Mouse (Mus musculus) neutrophil, adult 5-6 weeks (primary cell): ENCODE data around the gene Lrba. TPM values are rescaled to one million over a fixed set of nuclear protein-coding genes. Genes with fewer than 3 reads are reported as not detected.

Experiments
- ATAC-seq: fragments of 151-379, 151-347 bp; 2 replicates; pipeline ENCODE4 v1.8.0; 2017; ENCODE audit warnings: mild to moderate bottlenecking, moderate TSS enrichment; ENCODE audit not compliant: insufficient number of reproducible peaks, poor library complexity, low FRiP score, severe bottlenecking; ENCODE audit errors: extremely low read depth
- total RNA-seq: library from RNA; stranded (forward); fragments of 200-1000 nt; gene quantifications from 2 replicates; pipeline ENCODE4 v1.2.3, GENCODE M21; 2017

Lrba gene
- total RNA-seq, 1 experiment from 2014 or later = 59.2 TPM

GRCm38 (mm10) chr3:86548091-86549015 lies 323.9 kb downstream of the Lrba start, which contains the start of gene Mab21l2:
Gene Mab21l2 (minus strand): TSS chr3:86548629.
- no peak for ATAC-seq

DNA sequence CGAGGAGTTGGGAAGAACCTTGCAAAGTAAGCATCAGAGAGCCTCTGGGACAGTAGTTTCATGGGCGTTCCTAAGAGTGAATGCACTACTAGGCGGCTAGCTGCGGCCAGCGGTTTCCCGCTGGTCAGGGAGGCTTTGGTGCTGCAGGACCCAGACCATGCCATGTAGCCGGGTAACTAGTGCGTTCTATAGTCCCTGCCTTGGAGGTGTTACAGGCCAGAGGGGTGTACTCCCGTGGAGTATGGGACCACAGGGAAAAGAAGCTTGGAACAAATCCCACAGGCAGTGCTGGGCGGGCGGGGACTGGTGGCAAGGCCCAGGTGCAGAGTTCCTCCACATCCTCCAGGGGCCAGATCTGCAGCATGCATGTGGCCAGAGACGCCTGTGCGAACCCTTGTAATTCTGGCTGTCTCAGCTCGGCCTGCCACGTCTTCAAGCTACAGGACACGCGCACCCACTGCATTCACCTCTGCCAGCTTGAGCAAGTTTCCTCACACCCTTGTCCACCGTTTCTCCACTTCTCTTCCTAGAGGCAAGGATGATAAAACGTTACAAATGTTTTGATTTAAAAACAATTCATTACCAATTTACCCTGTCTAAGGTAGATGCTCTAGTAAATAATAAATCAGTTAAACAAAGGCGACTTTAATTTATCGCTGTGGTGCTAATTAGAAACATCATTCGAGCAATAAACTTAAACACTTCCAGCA lies 326.0 kb downstream of the Lrba start:
- no peak for ATAC-seq

DNA sequence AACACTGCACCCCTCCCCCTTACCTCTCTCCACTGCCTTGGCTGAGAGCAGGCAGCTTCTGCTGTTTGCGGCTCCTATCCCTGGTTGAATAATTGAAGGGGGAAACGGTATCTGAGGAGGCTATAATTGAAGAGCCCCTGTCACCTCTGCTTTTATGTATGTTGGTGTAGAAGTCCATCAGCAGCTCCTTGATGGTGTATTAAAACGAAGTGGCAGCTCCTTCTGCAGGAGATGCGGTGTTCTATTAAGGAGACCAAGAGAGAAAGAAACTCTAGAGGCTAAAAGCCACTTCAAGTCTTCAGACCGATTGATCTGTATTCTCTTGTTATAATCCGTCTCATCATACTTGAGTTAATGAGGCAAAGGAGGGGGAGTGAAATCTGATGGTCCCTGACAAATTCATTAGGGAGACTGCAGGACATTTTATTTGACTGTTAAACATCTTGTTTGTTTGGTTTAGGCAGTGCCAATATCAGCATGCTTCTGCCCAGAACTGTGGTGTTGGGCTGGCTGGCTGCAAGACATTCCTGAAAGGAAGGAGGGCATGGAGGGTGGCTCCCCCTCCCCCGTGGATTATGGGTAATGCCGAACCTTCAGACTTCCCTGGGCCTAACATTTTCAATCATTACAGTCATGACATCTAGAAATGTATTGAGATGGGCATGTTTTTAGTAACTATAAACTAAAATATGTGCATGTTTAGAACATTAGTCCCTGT lies 326.7 kb downstream of the Lrba start:
- ATAC-seq = no peak

GRCm38 (mm10) chr3:86552170-86552569 lies 327.7 kb downstream of the Lrba start:
- ATAC-seq = no peak

- no peak for ATAC-seq
Measured at GRCm38 (mm10) chr3:86558976-86559375, 334.5 kb downstream of the Lrba start.

DNA sequence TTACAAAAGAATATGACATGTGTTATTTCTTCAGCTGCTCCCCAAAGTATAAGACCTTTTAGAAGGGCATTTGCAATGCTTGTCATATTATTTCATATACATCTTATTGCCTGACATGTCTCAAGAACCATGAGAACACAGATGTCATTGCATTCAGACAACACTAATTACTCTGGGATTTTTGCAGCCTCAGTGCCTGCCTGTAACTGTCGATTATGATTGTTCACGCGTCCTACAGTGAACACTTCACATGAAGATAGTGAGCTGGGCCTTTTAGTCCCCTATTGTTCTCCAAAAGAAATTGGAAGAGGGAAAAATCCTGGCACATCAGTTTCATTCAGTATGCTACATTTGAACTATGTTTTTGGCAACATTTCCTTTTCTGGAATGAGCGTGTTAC lies 335.2 kb downstream of the Lrba start:
- no peak for ATAC-seq

GRCm38 (mm10) chr3:86560281-86561022 lies 336.0 kb downstream of the Lrba start:
- no peak for ATAC-seq

DNA sequence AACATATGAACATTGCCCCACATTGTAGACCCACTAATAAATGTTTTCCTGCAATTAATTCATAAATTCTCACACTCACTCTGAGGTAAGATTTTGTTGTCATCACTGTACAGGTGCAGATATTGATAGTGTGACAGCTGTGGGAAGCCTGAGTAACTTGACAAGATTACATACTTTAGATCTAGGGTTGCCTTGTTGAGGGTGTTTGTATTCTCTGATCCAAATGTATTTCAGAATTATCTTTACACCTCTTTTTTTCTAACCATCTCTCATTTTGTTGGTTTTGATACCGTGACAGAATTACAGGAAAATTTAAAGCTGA lies 336.5 kb downstream of the Lrba start:
- no peak for ATAC-seq

- ATAC-seq = no peak
Measured at GRCm38 (mm10) chr3:86561396-86561795, 336.9 kb downstream of the Lrba start.

DNA sequence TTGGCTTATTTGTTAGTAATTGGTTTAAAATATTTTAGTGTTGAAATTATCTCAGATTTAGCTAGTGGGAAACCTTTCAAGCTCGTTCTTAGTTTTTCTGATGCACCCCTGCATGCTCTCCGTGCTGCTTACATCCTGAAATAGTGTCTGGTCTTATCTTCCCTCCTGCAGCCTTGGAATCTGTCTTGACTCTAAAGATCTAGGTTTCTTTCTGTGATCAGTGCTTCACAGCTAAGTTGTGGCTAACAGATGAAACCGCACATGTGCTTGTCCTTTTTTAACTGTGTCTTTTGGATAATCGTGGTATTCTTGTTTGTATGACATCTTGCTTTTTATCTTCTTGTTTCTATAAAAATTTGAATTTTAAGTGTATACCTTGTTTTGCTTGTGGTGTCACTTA lies 342.8 kb downstream of the Lrba start:
- ATAC-seq = no peak

- no peak for ATAC-seq
Measured at GRCm38 (mm10) chr3:86571518-86571917, 347.0 kb downstream of the Lrba start.

DNA sequence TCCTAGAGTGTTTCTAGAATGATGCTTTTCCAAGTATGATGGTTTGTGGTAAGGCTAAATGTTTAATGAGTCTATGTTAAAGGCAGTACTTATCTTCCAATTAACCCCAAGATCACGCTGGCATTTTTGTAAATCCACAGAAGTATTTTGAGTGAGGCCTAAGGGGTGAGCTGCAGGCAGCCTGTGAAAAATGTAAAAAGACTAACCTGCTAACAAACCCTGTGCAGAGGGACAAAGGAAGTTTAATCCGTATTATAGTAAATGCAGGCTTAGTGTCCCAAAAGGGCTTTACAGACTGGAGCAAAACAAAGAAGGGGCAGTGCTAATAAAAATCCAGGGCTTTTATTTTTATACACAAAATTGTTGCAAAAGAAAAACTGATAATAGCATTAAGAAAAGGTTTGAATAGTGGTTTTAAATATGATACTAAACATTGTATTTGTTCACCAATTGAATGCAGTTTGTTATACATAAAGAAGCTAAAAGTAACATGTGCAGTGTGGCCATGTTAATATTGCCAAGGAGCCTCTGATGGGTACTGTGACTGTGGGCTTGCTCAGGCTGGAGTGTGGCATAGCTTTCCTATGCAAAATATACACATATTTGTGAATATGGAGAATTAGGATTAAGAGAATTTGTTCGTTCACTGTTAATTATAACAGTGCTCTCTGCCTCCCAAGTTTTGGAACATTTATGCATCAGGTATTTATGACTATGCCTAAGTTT lies 348.2 kb downstream of the Lrba start:
- ATAC-seq = no peak

GRCm38 (mm10) chr3:86575312-86575711 lies 350.8 kb downstream of the Lrba start:
- ATAC-seq = no peak

- no peak for ATAC-seq
Measured at GRCm38 (mm10) chr3:86602284-86602683, 377.8 kb downstream of the Lrba start.

DNA sequence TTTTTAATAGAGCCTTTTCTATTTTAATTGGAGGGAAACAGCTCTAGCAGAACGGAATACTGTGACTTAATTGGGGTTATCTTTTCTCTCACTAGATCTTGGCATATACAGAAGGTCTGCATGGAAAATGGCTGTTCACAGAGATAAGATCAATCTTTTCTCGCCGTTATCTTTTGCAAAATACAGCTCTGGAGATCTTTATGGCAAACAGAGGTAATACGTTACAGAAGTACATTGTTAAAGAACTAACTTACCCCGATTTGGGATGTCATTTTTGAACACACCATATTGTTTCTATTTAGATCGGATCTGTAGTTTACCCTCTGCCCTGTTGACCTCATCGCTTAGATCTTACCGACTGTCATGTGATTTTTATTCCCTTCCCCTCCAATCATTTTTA lies 381.3 kb downstream of the Lrba start:
- ATAC-seq = no peak

GRCm38 (mm10) chr3:86627008-86627743 lies 402.7 kb downstream of the Lrba start:
- ATAC-seq = no peak

GRCm38 (mm10) chr3:86629379-86629778 lies 404.9 kb downstream of the Lrba start:
- no peak for ATAC-seq

DNA sequence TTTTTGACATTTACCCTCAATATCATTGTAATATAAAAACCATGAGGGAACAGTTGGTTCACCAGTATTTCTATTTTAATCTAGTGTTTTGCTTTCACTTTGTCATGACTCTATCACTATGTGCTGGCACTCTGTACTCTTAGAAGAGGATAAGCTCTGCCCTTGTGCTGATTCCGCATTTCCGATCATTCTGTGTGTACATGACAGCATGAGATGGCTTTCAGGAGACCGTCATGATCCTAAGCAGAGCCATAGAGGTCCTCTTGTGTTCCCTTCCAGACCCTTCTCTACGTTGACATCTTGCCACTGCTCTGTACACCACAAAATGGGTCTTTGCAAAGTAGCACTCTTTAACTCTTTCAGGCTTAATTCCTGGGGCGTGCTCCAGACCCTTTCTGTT lies 411.0 kb downstream of the Lrba start:
- no peak for ATAC-seq
